Mouse (Mus musculus) cerebellum, adult 11 months (tissue): Measurements from ENCODE around the gene Gm47985.
"Not testable (repeated sequence)": the region's sequence is repeated elsewhere in the genome, so short reads cannot be mapped to it uniquely, and the experiment has no call there.

ENCODE experiments used
- DNase-seq: peaks from one replicate; pipeline ENCODE4 v3.0.0; 2022

Gm47985 gene

DNA sequence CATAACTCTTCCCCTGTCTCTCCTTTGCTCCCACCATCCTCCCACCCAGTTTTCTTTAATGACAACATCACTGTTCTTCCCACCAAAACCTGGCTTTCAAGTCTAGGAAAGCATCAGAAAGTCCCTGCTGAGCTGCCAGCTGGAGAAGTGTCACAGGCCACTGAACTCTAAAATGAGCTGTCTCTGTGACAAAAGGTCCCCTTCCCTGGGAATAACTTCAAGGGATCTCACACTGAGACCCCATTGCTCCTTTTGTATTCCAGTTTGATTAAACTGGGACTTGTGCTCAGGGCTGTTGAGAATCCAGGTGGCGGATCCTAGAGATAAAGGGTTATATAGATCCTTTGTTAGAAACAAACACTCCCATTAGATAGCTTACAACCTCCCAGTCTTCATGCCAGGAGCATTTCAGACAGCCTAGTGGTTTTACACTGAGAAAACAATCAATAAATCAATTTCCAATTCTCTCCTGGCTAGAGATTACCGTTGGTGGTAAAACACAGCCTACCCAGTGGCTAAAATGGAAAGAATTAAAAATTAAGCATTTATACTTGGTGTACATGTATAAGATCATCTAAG, 3.7 kb upstream of the Gm47985 start:
- DNase-seq, result no peak

DNA sequence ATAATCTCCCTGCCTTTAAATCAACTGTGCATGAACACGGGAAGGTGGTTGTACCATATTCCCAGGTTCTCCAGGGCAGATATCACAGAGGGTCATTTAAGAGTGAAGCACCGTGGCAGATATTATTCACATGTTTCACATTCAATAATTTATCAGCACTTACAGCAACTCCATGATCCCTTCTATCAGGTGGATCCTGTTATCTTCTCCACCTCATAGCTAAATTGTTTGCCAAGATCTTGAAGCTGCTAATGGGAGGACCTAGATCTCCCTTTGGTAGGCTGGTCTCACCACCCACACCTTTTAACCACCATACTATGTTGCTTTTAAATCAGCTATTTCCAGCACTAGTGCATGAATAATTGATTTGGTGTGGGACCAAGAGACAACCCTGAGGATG, 2.2 kb upstream of the Gm47985 start:
- DNase-seq, result no peak

DNA sequence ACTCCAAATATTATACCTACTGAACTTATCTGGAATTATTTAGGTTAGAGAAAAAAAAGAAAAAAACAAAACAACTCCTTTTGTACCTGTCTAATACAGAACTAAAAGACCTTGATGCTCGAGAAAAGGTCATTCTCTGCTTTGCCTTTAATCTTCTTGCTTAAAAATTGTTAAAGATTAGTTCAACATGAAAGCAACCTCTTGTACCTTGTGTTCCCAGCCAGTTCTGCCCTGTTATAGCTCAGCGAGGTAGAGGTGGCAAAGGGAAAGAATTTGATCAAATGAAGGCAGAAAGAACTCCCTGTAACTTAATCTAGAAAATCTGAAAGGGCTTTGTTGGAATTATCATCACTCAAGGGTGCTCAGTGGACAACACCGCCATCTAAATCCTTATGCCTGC, 3.8 kb downstream of the Gm47985 start:
- DNase-seq, result not testable (repeated sequence)

DNA sequence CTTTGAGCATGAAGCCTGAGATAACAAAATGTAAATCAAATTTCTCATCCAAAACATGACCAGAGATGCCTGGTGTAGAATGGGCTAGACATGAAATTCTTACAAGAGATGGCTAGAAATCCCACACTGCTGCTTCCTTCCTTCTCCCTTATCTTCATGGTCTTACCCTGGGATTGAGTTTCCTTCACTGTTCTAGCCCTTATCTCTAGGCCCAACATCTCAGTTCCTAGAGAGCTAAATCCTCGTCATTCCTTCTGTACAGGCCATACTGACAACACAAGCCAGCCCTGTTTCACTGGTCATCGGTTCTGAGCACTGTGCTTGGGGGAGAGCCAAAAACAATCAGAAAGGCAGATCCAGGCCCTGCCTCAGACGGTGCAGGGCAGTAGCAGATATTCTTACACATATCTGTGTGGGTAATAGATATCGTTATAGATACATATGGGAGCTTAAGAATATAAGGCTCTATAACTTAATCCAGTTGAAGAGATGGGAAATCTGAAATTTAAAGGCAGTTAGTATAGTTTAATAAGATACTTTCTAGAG, 4.6 kb downstream of the Gm47985 start:
- not testable (repeated sequence) for DNase-seq

DNA sequence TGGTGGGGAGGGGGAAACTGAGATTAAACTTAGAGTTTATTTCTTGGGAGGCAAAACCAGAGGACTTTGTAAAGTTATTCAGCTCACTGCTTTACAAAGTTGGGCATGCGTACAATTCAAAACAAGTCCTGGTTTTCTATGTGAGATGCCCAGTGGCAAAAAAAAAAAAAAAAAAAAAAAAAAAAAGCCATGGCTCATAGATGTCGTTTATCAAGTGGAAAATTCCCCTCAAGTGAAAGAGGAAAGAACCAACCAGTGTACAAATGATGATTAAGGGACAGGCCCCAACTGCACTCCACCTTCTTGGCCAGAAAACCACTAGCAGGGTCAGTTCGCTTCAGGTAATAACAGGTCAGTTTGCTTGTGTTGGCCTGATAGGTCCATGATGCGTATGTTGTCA, 6.1 kb downstream of the Gm47985 start:
- DNase-seq, result no peak

DNA sequence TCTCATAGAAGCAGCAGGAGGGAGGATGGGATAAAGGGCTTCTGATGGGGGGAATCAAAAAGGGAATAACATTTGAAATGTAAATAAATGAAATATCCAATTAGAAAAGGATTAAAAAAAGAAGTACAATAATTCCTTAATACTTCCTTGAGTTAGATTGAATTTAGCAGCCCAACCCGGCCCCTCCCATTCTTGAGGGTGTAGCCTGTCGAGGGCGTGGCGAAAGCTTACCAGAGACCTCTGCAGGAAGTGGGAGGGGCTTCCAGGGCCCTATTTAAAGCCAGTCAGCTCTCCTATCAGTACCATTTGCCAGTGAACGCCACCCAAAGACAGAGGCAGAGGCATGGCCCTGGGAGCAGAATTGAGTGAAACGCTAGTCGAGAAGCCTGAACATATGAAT, 9.7 kb downstream of the Gm47985 start, which contains the start of gene Gm8947:
TSS of gene Gm8947 (plus strand) at position 302 of the 400 bp plus-strand sequence.
- DNase-seq, result not testable (repeated sequence)

DNA sequence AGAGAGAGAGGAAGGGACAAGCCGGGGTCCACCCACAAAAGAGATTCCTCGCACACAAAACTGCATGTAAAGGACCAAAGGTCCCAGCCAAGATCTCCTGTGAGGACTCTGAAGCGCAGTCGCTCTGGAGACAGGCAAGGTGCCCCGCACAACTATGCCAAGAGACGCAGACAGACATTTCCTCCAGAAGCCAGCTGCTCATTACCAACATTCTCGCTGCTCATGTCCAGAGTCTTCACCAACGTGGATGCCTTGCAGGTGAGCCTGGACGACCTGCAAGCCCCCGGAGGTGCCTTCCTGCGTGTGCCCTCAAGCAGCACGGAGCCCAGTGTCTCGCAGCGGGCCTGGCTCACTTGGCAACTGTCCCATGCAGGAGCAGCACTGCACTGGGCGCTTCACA, 10.4 kb downstream of the Gm47985 start:
- DNase-seq, result not testable (repeated sequence)

DNA sequence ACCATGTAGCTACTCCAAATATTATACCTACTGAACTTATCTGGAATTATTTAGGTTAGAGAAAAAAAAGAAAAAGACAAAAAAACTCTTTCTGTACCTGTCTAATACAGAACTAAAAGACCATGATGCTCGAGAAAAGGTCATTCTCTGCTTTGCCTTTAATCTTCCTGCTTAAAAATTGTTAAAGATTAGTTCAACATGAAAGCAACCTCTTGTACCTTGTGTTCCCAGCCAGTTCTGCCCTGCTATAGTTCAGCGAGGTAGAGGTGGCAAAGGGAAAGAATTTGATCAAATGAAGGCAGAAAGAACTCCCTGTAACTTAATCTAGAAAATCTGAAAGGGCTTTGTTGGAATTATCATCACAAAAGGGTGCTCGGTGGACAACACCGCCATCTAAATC, 13.6 kb downstream of the Gm47985 start:
- DNase-seq, result not testable (repeated sequence)

DNA sequence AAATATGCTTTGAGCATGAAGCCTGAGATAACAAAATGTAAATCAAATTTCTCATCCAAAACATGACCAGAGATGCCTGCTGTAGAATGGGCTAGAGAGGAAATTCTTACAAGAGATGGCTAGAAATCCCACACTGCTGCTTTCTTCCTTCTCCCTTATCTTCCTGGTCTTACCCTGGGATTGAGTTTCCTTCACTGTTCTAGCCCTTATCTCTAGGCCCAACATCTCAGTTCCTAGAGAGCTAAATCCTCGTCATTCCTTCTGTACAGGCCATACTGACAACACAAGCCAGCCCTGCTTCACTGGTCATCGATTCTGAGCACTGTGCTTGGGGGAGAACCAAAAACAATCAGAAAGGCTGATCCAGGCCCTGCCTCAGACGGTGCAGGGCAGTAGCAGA, 14.4 kb downstream of the Gm47985 start:
- DNase-seq, result not testable (repeated sequence)

DNA sequence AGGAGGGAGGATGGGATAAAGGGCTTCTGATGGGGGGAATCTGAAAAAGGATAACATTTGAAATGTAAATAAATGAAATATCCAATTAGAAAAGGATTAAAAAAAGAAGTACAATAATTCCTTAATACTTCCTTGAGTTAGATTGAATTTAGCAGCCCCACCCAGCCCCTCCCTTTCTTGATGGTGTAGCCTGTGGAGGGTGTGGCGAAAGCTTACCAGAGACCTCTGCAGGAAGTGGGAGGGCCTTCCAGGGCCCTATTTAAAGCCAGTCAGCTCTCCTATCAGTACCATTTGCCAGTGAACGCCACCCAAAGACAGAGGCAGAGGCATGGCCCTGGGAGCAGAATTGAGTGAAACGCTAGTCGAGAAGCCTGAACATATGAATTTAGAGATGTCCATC, 15.8 kb downstream of the Gm47985 start, which contains the start of gene Gm47995:
TSS of gene Gm47995 (plus strand) at position 329 of the 400 bp plus-strand sequence.
- DNase-seq, result not testable (repeated sequence)

DNA sequence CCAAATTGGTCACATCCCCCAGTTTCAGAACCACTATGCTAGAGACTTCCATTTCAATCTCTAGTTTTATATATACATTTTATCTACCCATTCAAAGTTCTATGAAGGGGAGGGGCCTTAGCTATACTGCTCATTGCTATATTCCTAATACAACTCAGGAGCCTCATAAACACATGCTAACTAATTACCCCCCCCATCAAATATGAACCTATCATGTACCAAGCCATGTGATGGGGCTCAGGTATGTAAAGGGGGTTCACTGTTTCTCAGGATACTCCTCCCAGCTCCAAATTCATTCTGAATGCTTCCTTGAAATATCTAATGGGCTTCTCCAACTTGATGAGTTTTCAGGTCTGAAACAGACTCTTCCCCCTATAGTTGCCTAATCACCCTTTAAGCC, 18.3 kb downstream of the Gm47985 start:
- not testable (repeated sequence) for DNase-seq

DNA sequence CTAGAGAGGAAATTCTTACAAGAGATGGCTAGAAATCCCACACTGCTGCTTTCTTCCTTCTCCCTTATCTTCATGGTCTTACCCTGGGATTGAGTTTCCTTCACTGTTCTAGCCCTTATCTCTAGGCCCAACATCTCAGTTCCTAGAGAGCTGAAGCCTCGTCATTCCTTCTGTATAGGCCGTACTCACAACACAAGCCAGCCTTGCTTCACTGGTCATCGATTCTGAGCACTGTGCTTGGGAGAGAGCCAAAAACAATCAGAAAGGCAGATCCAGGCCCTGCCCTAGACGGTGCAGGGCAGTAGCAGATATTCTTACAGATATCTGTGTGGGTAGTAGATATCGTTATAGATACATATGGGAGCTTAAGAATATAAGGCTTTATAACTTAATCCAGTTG, 20.4 kb downstream of the Gm47985 start:
- not testable (repeated sequence) for DNase-seq

DNA sequence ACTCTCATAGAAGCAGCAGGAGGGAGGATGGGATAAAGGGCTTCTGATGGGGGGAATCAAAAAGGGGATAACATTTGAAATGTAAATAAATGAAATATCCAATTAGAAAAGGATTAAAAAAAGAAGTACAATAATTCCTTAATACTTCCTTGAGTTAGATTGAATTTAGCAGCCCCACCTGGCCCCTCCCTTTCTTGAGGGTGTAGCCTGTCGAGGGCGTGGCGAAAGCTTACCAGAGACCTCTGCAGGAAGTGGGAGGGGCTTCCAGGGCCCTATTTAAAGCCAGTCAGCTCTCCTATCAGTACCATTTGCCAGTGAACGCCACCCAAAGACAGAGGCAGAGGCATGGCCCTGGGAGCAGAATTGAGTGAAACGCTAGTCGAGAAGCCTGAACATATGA, 21.5 kb downstream of the Gm47985 start, which contains the start of gene 3110040M04Rik:
TSS of gene 3110040M04Rik (plus strand) at position 304 of the 400 bp plus-strand sequence.
- DNase-seq, result not testable (repeated sequence)

DNA sequence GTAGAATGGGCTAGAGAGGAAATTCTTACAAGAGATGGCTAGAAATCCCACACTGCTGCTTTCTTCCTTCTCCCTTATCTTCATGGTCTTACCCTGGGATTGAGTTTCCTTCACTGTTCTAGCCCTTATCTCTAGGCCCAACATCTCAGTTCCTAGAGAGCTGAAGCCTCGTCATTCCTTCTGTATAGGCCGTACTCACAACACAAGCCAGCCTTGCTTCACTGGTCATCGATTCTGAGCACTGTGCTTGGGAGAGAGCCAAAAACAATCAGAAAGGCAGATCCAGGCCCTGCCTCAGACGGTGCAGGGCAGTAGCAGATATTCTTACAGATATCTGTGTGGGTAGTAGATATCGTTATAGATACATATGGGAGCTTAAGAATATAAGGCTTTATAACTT, 26.2 kb downstream of the Gm47985 start:
- not testable (repeated sequence) for DNase-seq

DNA sequence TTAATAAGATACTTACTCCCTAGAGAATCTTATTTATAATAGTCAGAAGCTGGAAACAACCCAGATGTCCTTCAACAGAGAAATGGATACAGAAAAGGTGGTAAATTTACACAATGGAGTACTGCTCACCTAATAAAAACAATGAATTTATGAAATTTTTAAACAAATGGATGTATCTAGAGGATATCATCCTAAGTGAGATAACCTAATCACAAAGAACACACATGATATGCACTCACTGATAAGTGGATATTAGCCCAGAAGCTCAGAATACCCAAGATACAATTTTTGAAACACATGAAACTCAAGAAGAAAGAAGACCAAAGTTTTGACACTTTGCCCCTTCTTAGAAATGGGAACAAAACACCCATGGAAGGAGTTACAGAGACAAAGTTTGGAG, 26.6 kb downstream of the Gm47985 start:
- DNase-seq, result not testable (repeated sequence)

DNA sequence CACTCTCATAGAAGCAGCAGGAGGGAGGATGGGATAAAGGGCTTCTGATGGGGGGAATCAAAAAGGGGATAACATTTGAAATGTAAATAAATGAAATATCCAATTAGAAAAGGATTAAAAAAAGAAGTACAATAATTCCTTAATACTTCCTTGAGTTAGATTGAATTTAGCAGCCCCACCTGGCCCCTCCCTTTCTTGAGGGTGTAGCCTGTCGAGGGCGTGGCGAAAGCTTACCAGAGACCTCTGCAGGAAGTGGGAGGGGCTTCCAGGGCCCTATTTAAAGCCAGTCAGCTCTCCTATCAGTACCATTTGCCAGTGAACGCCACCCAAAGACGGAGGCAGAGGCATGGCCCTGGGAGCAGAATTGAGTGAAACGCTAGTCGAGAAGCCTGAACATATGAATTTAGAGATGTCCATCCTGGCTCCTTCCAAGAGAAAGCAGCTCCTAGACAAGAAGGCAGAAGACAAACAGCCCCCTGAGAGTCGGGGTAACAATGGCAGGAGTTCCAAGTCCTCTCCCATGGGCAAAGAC, 27.6 kb downstream of the Gm47985 start, which contains the start of gene Gm47996:
TSS of gene Gm47996 (plus strand) at position 308 of the 532 bp plus-strand sequence.
- DNase-seq, result peak; percentile 2

DNA sequence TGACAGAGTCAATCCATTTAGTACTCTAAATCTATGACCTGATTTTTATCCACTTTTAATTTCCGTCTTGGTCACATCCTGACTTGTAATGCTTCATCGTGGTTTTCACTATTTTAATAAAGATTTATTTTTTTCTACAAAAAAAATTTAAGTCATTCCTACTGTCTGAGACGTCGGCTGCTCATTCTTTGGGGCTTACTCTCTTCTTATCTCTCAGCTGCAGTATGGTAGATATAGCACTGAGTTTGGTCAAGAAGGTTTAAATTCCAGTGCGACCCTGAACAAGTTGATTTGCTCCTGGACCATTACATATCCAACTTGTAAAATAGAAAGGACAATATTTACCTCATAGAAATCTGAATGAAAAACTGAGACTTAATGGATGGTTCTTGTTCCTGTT, 29.3 kb downstream of the Gm47985 start:
- DNase-seq, result not testable (repeated sequence)

DNA sequence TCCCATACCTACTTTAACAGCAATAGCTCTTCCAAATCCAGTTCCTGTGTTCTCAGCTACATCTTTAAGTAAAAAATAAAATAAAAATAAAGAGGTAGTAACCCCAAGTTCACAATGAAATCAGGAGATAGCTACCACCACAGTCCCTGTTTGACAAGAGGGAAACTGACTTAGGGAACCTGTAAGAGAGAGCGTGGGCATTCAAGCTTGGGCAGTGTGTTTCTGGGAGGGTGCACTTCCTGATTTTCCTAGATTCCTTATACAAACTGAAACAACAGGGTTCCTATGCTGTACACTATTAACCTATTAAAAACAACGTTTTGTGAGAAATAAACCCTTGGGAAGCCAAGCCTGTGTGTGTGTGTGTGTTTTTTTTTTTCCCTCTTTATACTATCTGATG, 32.5 kb downstream of the Gm47985 start:
- no peak for DNase-seq

DNA sequence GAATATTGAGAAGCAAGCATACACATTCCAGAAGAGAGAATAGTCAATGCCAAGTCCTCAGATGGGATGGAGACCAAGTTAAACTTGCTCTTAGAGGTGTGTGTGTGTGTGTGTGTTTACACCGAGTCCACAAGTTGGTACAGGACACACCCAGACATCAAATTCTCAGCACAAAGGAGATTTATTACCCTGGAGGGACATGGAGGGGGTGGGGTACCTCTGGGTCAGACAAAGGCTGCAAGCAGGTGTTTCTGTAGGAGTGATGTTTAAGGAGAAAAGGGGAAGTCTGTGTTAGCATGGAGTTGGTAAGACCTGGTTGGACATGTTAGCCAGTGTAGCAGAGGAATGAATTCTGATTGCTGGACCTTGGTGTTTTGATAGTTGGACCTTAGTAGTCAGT, 33.6 kb downstream of the Gm47985 start:
- DNase-seq, result no peak

DNA sequence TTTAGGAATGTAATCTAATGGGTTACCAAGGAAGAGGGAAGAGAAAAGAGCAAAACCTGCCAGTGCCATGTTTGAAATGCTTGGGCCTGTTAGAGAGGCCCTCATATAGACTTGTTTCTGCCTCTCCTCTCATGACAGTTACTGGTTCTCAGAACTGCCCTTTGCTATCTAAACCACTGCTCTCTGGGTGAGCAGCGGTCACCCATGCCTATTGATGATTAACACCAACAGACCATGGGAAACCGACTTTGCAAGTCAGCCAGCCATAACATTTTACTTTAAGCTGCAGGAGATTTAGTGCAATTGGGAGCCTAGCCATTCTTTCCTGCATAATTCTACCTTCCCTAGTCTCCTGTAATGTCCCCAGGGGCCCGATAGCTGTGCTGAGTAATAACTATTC, 34.1 kb downstream of the Gm47985 start:
- no peak for DNase-seq

DNA sequence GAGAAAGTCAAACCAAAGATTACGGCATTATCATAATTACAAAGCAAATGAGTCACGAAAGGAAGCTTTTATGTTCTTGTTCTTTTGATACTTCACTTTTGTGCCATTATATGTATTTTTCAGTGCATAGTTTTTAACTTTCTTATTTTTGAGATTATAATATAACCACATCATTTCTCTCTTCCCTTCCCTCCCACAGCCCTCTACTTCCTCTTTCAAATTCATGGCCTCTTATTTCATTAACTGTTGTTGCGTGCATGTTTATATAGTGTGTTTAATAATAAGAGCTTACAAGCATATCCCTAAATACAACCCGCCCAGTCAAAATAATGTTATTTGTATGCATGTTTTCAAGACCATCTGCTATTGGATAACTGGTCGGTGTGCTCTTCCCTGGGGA, 36.7 kb downstream of the Gm47985 start:
- no peak for DNase-seq

DNA sequence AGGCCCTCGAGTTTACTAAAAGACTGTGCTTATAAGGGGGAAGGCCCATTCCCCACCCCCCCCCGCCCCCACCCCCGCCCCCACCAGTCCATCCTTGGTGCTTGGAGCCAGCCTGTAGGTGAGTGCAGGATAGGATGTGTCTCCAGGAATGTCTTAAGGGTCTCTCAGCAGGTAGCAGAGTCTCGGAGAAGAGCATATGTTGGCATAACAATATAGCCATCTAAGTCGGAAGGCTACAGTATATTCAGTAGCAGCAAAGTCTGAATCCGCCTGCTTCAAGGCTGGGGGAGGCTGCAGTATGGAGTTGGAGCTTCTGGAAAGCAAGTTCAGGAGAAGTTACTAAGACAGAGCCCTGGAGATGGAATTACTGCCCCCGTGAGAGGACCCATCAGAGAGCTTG, 37.8 kb downstream of the Gm47985 start:
- no peak for DNase-seq

DNA sequence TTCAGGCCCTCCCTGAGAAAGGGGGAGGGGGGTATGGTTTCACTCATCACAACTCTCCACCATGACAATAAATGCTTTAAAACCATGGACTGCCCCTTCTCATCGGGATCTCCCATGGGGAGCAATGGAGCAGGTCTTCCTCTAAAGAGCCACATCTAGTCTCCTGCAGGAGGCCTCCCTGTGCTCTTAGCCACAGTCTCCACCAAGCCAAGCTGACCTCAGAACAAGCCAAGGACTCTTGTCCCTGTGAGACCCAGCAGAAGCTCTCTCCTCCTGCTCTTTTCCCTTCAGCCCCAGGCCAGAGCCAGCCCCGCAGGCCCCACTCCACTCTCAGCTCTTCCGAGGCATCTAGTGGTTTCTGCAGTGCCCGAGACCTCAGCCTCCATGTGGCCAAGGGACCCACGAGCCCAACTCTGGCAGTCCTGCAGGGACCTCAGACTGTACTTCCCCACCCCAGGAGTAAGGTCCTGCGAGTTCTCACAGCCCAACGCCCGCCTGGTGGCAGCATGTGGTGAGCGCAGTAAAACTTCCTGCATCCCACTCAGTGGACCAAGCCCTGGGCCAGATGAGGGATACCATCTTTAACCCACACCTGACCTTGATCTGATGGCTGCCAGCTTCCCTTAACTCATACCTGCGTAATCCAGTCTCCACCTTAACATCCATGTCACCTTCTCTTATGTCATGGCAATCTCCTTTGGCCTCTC, 40.4 kb downstream of the Gm47985 start:
- no peak for DNase-seq

DNA sequence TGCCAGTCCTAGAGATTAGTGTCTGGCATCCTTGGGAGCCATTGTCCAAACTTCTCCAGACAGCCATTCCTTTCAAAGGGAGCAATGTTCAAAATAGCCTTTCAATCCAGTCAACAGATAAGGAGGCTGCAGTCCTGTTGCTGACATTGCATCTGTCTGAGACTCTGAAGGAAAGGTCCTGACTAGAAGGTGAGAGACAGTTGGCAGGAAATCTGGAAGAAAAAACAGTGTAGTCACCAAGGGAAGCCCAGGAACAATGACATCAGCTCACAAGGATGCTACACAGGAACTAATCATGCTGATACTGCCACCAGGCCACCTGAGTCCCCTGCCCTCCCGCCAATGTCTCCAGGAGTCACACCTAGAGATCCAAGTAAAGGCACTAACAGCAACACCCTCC, 41.0 kb downstream of the Gm47985 start:
- DNase-seq, result no peak
